Mouse (Mus musculus): ENCODE measurements around the gene Rccd1.

Gene Rccd1

GRCm38 (mm10) chr7:80298754-80299153, 25.5 kb downstream of the Rccd1 start:
- no peak for DNase-seq (ENCODE audit: low spot score)

- DNase-seq (ENCODE audit: low spot score) = no peak
These were observed 27.2 kb downstream of the Rccd1 start for GRCm38 (mm10) chr7:80297041-80297440.

DNA sequence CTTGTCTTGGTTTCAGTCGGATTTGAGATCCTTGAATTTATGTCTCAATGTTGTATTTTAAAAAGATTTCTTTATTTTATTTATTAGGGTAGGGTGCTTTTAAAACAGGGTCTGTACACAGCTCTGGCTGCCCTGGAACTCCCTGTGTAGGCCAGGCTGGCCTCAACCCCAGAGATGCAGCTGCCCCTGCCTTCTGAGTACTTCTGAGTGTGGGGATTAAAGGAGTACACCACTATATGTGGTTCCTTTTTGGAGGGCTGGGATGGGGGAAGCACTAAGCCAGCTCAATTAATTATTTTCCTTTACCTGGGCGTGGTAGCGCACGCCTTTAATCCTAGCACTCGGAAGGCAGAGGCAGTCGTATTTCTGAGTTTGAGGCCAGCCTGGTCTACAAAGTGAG, 27.8 kb downstream of the Rccd1 start:
- no peak for DNase-seq (ENCODE audit: low spot score)

DNA sequence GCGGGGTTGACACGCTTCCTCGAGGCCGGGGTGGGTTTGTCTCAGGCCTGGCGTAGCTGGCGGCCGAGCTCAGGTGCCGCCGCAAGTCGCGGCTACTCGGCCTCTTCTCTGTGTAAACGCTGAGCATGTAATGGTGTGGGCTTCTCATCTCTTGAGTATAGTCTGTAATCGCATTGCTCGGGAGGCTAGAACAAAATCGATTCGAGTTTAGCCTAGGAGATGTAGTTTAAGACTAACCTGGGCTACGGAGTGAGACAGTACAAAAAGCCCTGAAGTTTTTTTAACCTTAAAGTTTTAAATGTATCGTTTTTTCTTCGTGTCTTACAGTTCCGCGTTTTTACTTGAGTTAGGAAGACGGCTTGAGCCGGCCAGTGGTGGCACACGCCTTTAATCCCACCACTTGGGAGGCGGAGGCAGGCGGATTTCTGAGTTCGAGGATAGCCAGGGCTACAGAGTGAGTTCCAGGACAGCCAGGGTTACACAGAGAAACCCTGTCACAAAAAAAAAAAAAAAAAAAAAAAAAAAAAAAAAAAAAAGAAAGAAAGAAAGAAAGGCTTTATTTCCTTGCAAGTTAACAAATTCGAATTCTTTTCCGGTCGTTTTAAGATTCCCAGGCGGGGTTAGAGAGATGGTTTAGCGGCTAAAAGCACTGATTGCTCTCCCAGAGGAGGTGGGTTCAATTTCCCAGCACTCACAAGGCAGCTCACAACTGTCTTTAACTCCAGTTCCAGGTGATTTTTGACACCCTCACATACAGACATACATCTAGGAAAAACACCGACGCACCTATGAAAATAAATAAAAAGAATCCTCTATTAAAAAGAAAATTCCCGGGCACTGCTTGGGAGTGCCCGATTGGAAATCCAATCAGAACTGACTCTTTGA, 29.2 kb downstream of the Rccd1 start:
- DNase-seq (ENCODE audit: low spot score) = no peak

- peak; percentile 98 for DNase-seq (ENCODE audit: low spot score)
These were observed 30.0 kb downstream of the Rccd1 start, which contains the start of gene Prc1 for GRCm38 (mm10) chr7:80294062-80294763. Gene Prc1 (plus strand): TSS chr7:80294450.

GRCm38 (mm10) chr7:80287736-80288135, 36.5 kb downstream of the Rccd1 start:
- no peak for DNase-seq (ENCODE audit: low spot score)

- DNase-seq (ENCODE audit: low spot score) = no peak
These were observed 38.5 kb downstream of the Rccd1 start for GRCm38 (mm10) chr7:80285725-80286124.

DNA sequence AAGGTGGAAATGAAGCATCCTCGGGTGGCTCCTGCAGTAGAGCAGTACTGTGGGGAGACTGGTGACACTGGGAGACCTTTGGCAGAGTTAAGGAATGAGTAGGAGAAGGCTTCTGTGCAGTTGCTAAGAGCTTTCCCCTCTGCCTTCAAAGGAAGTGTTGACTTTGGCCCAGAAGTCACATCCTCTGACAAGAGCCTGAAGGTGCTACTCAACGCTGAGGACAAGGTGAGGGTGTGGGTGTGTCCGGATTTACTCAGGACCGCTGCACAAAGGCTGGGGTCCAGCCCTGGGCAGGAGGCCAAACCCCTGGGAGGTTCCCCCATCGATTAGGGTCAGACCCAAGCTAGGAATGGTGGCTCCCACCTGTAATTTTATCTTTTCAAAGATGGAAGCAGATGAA, 39.9 kb downstream of the Rccd1 start:
- DNase-seq (ENCODE audit: low spot score) = peak; percentile 66

DNA sequence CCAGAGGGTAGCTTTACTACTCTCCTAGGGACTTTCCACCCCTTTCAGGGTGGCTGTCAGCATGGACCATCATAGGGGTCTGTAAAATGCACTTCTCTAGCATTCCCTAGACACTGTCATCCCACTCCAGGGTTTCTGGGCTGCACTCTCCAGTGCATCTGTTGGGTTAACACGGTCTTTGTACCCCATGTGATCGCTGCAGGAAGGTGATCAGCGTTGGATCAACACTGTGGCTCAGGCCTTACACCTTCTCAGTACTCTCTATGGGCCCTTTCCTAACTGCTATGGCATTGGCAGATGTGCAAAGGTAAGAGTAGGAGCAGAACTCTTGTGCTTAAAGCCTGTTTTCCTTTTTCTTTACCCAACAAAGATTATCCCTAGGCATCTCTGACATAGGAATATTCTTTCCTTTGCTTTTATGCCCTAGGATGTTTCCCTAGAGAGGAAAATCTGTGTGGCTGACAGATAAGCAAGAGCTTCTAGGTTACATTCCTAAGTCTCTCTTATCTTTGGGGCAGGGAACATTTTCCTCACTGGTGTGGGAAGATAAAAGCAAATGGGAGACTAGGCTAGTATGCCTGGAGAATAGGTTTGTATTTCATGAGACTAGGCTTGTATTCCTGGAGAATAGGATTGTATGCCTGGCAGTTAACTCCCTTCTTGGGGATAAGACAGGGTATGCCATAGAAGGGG, 40.9 kb downstream of the Rccd1 start:
- DNase-seq (ENCODE audit: low spot score) = no peak

DNA sequence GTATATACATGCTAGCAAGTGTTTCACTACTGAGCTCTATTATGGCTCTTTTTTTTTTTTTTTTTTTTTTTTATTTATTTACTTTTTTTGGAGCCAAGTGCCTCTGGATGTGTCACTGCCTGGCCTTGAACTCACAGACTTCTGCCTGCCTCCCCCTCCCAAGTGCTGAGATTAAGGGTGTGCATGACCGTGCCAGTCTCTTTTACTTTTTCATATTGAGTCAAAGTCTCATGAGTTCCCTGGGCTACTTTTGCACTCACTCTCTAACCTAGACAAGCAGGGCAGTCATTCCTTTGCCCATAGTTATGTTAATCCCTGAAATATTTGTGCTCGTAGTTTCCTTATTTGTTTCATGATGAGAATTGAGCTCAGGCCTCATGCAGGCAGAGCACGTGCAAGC, 42.6 kb downstream of the Rccd1 start:
- no peak for DNase-seq (ENCODE audit: low spot score)

DNA sequence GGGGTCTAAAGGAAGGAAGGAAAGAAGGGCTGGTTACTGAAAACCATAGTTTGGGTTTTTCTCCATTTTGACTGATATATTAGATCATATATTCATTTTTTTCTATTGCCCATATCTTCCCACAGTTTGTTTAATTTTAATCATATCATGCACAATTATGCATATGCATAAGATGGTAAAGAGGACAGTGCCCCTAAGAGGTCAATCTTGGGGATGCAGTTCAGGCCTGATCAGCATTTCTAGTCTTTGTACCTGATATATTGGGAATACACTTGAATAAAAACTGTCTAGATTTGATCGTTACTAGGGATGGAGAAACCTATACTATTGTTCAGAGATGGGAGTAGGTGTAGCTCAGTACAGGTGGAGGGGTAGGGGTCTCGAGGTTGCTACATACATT, 43.3 kb downstream of the Rccd1 start:
- DNase-seq (ENCODE audit: low spot score) = no peak

DNA sequence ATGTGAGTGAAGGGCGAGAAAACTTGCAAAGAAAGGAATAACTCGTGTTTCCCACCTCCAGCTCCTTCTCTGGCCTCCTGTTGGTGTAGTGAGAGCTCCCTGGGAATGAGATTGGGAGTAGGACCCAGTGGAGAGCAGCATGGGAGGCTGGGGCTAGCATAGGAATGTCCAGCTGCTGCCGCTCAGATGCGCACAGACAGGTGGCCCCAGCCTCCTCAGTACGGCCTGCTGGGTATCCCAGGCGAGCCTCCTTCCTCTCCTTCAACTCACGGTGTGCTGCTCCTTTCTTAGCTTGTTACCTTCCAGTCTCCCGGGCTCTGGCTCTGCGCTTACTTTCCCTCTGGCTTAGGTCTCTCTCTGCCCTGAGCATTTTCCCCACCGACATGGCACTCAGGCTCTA, 44.2 kb downstream of the Rccd1 start:
- no peak for DNase-seq (ENCODE audit: low spot score)

GRCm38 (mm10) chr7:80276374-80276773, 47.9 kb downstream of the Rccd1 start:
- DNase-seq (ENCODE audit: low spot score) = no peak

DNA sequence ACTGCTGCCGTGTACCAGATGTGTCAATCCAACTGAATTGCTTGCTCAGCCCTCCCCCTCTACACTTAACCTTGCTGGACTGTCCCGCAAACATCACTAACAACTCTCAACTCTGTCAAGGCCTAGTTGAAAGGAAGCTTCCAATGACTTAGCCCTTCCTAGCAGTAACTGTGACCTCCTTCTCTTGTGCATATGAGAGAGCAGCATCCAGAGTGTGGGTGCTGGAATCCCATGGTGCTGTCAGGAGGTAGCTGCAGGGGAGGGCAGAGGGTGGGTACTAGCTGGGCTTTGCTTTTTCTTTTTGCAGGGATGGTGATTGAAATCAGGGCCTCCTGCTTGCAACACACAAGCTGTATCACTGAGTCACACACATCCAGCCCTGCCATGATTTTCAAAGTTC, 50.8 kb downstream of the Rccd1 start:
- DNase-seq (ENCODE audit: low spot score) = no peak

DNA sequence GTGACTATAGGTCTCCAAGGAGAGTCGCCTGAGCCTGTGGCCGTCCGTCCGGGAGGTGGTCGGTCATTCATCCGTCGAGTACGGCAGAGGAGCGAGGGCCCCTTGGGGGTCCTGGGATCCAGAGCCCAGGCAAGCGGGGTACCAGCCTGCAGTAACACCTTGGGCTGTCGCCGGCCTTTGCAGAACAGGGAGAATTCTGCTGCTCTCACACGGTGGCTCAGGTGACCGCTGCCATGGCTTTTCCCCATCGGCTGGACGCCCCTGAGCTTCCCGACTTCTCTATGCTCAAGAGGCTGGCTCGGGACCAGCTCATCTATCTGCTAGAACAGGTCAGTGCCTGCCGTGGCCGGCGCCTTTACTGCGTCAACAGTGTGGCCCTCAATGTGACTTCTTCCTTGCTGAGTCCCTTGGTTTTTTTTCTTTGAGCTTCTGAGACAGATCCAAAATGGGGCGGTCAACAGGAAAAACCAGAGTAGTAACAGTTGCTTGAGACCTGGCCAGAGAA, 54.5 kb downstream of the Rccd1 start:
- no peak for DNase-seq (ENCODE audit: low spot score)

DNA sequence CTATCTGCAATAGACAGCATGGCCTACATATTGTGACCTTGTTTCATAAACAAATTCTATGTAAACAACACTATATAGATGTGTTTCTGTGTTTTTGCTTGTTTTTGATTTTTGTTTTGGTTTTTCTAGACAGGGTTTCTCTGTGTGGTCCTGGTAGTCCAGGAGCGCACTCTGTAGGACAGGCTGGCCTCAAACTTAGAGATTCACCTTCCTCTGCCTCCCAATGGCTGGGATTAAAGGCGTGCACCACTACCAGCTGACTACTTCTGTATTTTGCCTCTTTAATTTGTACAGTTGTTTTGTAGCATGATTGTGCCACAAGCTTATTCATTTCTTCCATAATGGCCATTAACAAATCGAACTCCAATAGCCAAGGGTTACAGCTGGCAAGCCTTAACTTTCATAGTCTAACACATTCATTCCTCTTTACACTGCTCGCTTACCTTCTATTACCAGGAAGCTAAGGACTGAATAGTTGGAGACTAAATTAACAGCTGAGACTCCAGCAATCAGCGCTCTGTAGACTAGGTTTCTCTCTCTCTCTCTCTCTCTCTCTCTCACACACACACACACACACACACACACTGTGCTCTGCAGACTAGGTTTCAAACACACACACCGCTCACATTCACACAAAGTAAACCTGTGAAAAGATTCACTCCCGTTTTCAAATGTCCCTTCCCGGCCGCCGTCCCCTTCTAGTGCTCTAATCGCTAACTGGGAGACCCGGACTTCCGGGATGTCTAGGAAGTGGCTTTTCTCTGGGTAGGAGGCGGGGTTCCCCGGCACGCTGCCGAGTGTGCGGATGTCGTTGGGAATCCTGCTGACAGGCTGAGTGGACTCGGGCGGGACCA, 55.1 kb downstream of the Rccd1 start, which contains the start of gene Vps33b:
Gene Vps33b (plus strand): TSS at position 753 of the 854 bp plus-strand sequence.
- peak; percentile 96 for DNase-seq (ENCODE audit: low spot score)

DNA sequence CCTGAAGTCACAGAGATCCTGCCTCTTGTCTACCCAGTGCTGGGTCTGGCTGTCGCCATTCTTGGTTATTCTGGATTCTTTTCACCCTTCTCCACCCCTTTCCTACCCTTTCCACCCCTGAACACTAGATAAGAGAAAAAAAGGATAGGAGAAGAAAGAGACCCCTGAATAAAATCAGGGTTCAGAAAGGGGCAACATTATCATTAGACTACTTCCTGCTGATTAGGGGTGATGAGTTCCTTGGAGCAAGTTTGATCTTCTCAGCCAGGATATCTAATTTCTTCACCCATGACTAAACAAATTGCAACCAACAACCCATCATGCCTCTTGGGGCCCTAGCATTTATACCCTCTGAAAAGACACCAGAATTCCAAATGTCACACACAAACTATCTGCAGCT, 56.5 kb downstream of the Rccd1 start:
- DNase-seq (ENCODE audit: low spot score) = no peak

- no peak for DNase-seq (ENCODE audit: low spot score)
These were observed 59.6 kb downstream of the Rccd1 start for GRCm38 (mm10) chr7:80264606-80265005.

DNA sequence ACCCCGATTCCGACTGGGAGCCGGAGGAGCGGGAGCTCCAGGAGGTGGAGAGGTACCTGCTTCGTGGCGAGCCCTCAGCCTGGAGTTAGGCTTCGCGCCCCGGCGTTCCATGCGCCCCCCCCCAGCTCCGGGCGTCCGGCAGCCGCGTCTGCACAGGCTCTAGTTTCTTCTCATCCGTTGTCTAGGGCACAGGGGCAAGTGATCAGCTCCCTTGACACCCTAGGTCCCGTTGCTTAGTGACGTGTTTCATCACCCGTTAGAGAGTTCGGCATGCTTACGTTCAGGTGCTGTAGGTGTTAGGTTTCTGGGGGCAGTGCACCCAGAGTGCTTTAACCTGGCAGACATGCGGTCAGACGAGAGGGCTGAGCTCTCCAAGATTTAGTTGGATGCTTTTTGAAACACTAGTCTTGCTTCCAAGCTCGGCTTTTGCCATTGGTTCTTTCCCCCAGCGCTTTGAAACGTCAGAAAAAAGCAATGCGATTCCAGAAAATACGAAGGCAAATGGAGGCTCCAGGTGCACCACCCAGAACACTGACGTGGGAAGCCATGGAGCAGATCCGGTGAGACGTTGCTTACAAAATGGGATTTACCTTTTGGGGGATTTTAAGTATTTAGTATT, 62.8 kb downstream of the Rccd1 start:
- no peak for DNase-seq (ENCODE audit: low spot score)

DNA sequence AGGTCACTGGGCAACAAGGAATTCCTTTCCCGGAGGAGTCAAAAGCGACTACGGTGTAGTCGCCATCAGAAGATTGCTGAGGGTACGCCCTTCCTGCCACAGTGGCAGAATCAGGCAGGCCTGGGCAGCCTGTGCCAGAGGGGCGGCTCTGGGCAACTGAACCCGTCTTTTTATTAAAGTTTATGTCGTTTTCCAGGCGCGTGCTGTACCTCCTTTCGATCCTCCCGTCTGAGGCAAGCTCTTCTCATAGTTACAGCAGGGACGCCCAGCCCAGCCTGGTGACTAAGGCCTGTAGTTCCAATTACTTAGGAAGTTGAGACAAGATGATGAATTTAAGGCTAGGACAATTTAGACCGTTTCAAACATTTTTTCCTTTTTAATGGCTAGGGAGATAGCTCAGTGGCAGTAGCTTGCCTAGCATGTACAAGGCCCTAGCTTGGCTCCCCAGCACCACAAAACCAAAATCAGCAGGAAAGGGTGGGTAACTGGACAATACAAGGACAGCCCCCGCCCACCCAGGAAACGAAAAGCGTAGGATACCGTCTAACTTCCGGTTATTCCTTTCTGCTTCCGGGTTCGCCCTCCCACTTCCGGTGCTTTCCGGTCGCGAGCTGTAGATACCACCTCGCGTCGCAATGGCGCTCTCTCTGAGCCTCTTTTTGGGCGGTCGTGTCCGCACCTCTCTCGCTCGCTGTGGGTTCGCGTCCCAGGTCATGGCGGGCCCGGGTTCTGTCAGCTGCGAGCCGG, 63.5 kb downstream of the Rccd1 start, which contains the start of gene Ngrn:
Gene Ngrn (plus strand): TSS at position 591 of the 747 bp plus-strand sequence.
- peak; percentile 91 for DNase-seq (ENCODE audit: low spot score)

Data from lung, postnatal 25 days (tissue).